Mouse (Mus musculus) liver, embryonic 16.5 days (tissue): ENCODE measurements around the gene Abcf3. TPM values are rescaled to one million over a fixed set of nuclear protein-coding genes. Genes with fewer than 3 reads are reported as not detected.

Source experiments
- ATAC-seq: fragments of 200-750 bp; cut with Nextera tagmentation; 2 replicates; pipeline ENCODE4 v1.8.0; 2017; ENCODE audit warnings: low read depth, mild to moderate bottlenecking, moderate number of reproducible peaks, moderate library complexity
- H3K27ac ChIP-seq: fragments of 300-500 bp; sonication (generic); 2 replicates; pipeline ENCODE4 v1.5.1; 2014; ENCODE audit warnings: mild to moderate bottlenecking, low read length
- H3K27me3 ChIP-seq: fragments of 300-500 bp; sonication (generic); 2 replicates; pipeline ENCODE4 v1.6.1; 2014; ENCODE audit warnings: low read depth, low read length, mixed read lengths; ENCODE audit not compliant: control insufficient read depth, insufficient read depth
- H3K36me3 ChIP-seq: fragments of 300-500 bp; sonication (generic); 2 replicates; pipeline ENCODE4 v1.6.1; 2014; ENCODE audit warnings: mild to moderate bottlenecking; ENCODE audit not compliant: control insufficient read depth, insufficient read depth
- H3K4me1 ChIP-seq: fragments of 300-500 bp; sonication (generic); 2 replicates; pipeline ENCODE4 v1.6.1; 2014; ENCODE audit warnings: low read depth, low read length, mixed read lengths; ENCODE audit not compliant: control insufficient read depth
- H3K4me2 ChIP-seq: fragments of 300-500 bp; sonication (generic); 2 replicates; pipeline ENCODE4 v1.6.1; 2014; ENCODE audit warnings: low read depth, low read length, mixed read lengths
- H3K4me3 ChIP-seq: fragments of 300-500 bp; sonication (generic); 2 replicates; pipeline ENCODE4 v1.5.1; 2014; ENCODE audit warnings: low read depth, mild to moderate bottlenecking, low read length
- H3K9ac ChIP-seq: fragments of 300-500 bp; sonication (generic); 2 replicates; pipeline ENCODE4 v1.6.1; 2014; ENCODE audit warnings: low read depth, low read length
- H3K9me3 ChIP-seq: fragments of 300-500 bp; sonication (generic); replicated peaks from 2 replicates; pipeline ENCODE4 v1.6.1; 2016; ENCODE audit warnings: low read length; ENCODE audit not compliant: control insufficient read depth
- WGBS: fragments of 180-500 bp; shearing (Covaris S2); extraction: QIAGEN DNeasy Blood & Tissue Kit; methylation state at CpG from one replicate; pipeline ENCODE4 v1.1.7; 2014; ENCODE audit not compliant: insufficient replicate concordance; 5-methylcytosine and 5-hydroxymethylcytosine counted together
- polyA plus RNA-seq: library from polyadenylated mRNA; unstranded; fragments of >200 nt; fragmentation: Nextera tagmentation; extraction: Ambion mirVana; gene quantifications from 2 replicates; pipeline ENCODE4 v1.2.1, GENCODE M21; 2015

The Abcf3 gene
- polyA plus RNA-seq, 1 experiment from 2014 or later = 24.6 TPM

GRCm38 (mm10) chr16:20517701-20518374 is 30.5 kb upstream of the Abcf3 start:
- 0 out of 2 replicates have a peak, but pooled peaks have one; percentile 6 for ATAC-seq
- H3K36me3 ChIP-seq = no peaks in the 10 kb centered on the region
- 19% methylated on average over 6 of the region's 6 CpGs for WGBS
- peak overlapping the region; percentile 79 for H3K4me2 ChIP-seq
- peak overlapping the region; percentile 95 for H3K9ac ChIP-seq
- H3K27me3 ChIP-seq = no peaks in the 10 kb centered on the region
- H3K4me1 ChIP-seq = peaks cover 26% of the 10 kb centered on the region
- peak overlapping the region; percentile 92 for H3K4me3 ChIP-seq
- peak overlapping the region; percentile 85 for H3K27ac ChIP-seq
- H3K9me3 ChIP-seq = no peaks in the 10 kb centered on the region

GRCm38 (mm10) chr16:20523886-20524285 is 24.5 kb upstream of the Abcf3 start:
- Histone ChIP-seq H3K9ac (no peak overlapping the region), H3K4me3 (no peak overlapping the region), H3K4me2 (no peak overlapping the region), H3K27ac (no peak overlapping the region), H3K27me3 (no peaks in the 10 kb centered on the region), H3K4me1 (peaks cover 9% of the 10 kb centered on the region), H3K9me3 (no peaks in the 10 kb centered on the region), H3K36me3 (peaks cover 26% of the 10 kb centered on the region)
- WGBS = 81% methylated on average over 10 of the region's 10 CpGs
- ATAC-seq = no peak

- ATAC-seq = peak; percentile 79
- Histone ChIP-seq H3K4me3 (no peak overlapping the region), H3K36me3 (peaks cover 28% of the 10 kb centered on the region), H3K27ac (peak overlapping the region; percentile 13; the same call in 1 of the 2 replicates), H3K4me2 (no peak overlapping the region), H3K27me3 (no peaks in the 10 kb centered on the region), H3K9ac (no peak overlapping the region), H3K9me3 (no peaks in the 10 kb centered on the region), H3K4me1 (peaks cover 3% of the 10 kb centered on the region)
- 48% methylated on average over 5 of the region's 5 CpGs for WGBS
Measured at GRCm38 (mm10) chr16:20528779-20529178, 19.6 kb upstream of the Abcf3 start.

GRCm38 (mm10) chr16:20529375-20529774 is 19.0 kb upstream of the Abcf3 start:
- H3K27ac ChIP-seq = no peak overlapping the region
- H3K9me3 ChIP-seq = no peaks in the 10 kb centered on the region
- 90% methylated on average over 1 of the region's 1 CpGs for WGBS
- H3K36me3 ChIP-seq = peaks cover 22% of the 10 kb centered on the region
- no peak for ATAC-seq
- H3K4me3 ChIP-seq = no peak overlapping the region
- H3K27me3 ChIP-seq = no peaks in the 10 kb centered on the region
- no peak overlapping the region for H3K9ac ChIP-seq
- peaks cover 3% of the 10 kb centered on the region for H3K4me1 ChIP-seq
- no peak overlapping the region for H3K4me2 ChIP-seq

- no peak overlapping the region for H3K4me3 ChIP-seq
- no peaks in the 10 kb centered on the region for H3K9me3 ChIP-seq
- H3K4me2 ChIP-seq = no peak overlapping the region
- ATAC-seq = no peak
- no peak overlapping the region for H3K9ac ChIP-seq
- peaks cover 15% of the 10 kb centered on the region for H3K36me3 ChIP-seq
- H3K27ac ChIP-seq = no peak overlapping the region
- WGBS = 87% methylated on average over 20 of the region's 20 CpGs
- no peaks in the 10 kb centered on the region for H3K27me3 ChIP-seq
- H3K4me1 ChIP-seq = peaks cover 3% of the 10 kb centered on the region
Measured at GRCm38 (mm10) chr16:20530941-20531340, 17.4 kb upstream of the Abcf3 start.

- no peaks in the 10 kb centered on the region for H3K27me3 ChIP-seq
- H3K27ac ChIP-seq = no peak overlapping the region
- no peak overlapping the region for H3K9ac ChIP-seq
- ATAC-seq = no peak
- H3K9me3 ChIP-seq = no peaks in the 10 kb centered on the region
- H3K4me1 ChIP-seq = peaks cover 23% of the 10 kb centered on the region
- H3K4me3 ChIP-seq = peak overlapping the region; percentile 68
- H3K36me3 ChIP-seq = peaks cover 23% of the 10 kb centered on the region
- H3K4me2 ChIP-seq = peak overlapping the region; percentile 56
- WGBS = 36% methylated on average over 10 of the region's 10 CpGs
Measured at GRCm38 (mm10) chr16:20534617-20535295, 13.6 kb upstream of the Abcf3 start.

GRCm38 (mm10) chr16:20535296-20536080 is 12.9 kb upstream of the Abcf3 start, which contains the start of gene Ap2m1:
Ap2m1 (plus strand) TSS chr16:20535478.
- Histone ChIP-seq H3K4me1 (peaks cover 26% of the 10 kb centered on the region), H3K27me3 (no peaks in the 10 kb centered on the region), H3K27ac (peak within 1 kb of the TSS; percentile 95), H3K9ac (peak within 1 kb of the TSS; percentile 72), H3K4me3 (peak within 1 kb of the TSS; percentile 68), H3K36me3 (peaks cover 30% of the 10 kb centered on the region), H3K9me3 (no peaks in the 10 kb centered on the region), H3K4me2 (peak within 1 kb of the TSS; percentile 79)
- peak; percentile 95 for ATAC-seq
- WGBS = under 1% methylated on average over 52 of the region's 52 CpGs

GRCm38 (mm10) chr16:20536081-20536665 is 12.2 kb upstream of the Abcf3 start:
- Histone ChIP-seq H3K36me3 (peaks cover 32% of the 10 kb centered on the region), H3K27ac (peak overlapping the region; percentile 95), H3K27me3 (no peaks in the 10 kb centered on the region), H3K9me3 (no peaks in the 10 kb centered on the region), H3K4me3 (peak overlapping the region; percentile 68), H3K4me2 (peak overlapping the region; percentile 79), H3K9ac (peak overlapping the region; percentile 72), H3K4me1 (peaks cover 26% of the 10 kb centered on the region)
- no peak for ATAC-seq
- WGBS = 19% methylated on average over 9 of the region's 9 CpGs
